Mouse (Mus musculus) bone marrow, adult 2 months (tissue): ENCODE data around the gene Gnptab.

Source experiments
- CTCF ChIP-seq: fragments of 200-500 bp; IDR thresholded peaks from 2 replicates; pipeline ENCODE4 v1.5.1; 2011; ENCODE audit warnings: low read length, control low read depth; ENCODE audit not compliant: control insufficient read depth, insufficient read depth
- POLR2A ChIP-seq: fragments of 200-500 bp; IDR thresholded peaks from 2 replicates; pipeline ENCODE4 v1.6.1; 2011; ENCODE audit warnings: low read depth, mild to moderate bottlenecking, control low read depth, low read length, borderline replicate concordance; ENCODE audit not compliant: control insufficient read depth

GRCm38 (mm10) chr10:88385290-88385689 is 6.4 kb downstream of the Gnptab start:
- TF ChIP-seq POLR2A: no peak
- TF ChIP-seq CTCF: no peak
